Mouse (Mus musculus) adrenal gland, adult 18-20 months (tissue): Measurements from ENCODE around the gene Pnrc2. TPM values are rescaled to one million over a fixed set of nuclear protein-coding genes. Genes with fewer than 3 reads are reported as not detected.

ENCODE experiments used
- DNase-seq, 2 experiments: peaks; one replicate each; pipeline ENCODE4 v3.0.0; 2021 to 2022; ENCODE audit warnings: low spot score in 2 of 2
- total RNA-seq, 2 experiments: library from RNA; stranded (reverse); gene quantifications; 1 replicate in 1 of 2; 2 replicates in 1 of 2; pipeline ENCODE4 v1.2.3; 2021

Pnrc2 gene
- total RNA-seq, 2 experiments from 2014 or later, result 89.4 to 111 TPM

DNA sequence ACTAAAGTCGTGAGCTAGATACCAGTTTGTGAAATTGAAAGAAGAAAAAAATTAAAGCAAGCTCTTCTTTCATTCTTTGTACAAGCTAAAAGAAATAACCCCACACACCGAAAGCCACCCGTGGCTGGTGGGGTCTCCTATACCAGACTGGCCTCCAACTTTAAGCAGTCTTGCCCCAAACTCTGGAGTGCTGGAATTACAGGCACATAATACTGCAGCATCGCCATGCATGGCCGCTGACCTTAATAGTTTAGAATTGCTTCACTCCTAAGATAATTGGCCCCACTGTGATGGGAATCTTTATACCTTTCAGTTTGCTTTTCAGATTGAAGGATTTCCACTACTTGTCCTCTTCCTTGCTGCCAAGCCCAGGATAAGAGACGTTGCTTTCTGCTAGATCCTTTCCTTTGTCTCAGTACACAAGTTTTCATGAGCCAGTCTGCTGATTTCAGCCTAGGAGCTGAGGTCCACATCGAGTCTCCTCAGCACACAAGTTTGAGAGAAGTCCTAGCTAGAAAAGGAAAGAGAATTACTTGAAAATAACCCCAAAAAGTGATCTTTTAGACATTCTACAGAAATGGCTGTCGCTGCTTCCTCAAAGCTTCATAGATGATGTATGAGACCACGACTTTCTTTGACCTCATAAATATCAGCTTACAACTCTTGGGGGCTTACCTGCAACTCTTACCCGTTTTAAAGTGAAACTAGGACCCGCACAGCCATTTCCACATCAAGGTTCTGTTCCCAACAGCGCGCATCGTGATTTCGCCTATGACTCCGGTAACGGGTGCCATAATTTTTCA is 860 bp downstream of the Pnrc2 start:
- DNase-seq, result no peak

- DNase-seq, result no peak
These were observed 1.6 kb downstream of the Pnrc2 start for GRCm38 (mm10) chr4:135872015-135872414.

GRCm38 (mm10) chr4:135870227-135871023 is 3.2 kb downstream of the Pnrc2 start:
- DNase-seq, result no peak

GRCm38 (mm10) chr4:135868996-135869395 is 4.7 kb downstream of the Pnrc2 start:
- DNase-seq, result no peak

GRCm38 (mm10) chr4:135857597-135858186 is 16.0 kb downstream of the Pnrc2 start:
- no peak for DNase-seq

- DNase-seq, result peak; percentile 63 to 67
These were observed 17.2 kb downstream of the Pnrc2 start for GRCm38 (mm10) chr4:135856223-135857091.

DNA sequence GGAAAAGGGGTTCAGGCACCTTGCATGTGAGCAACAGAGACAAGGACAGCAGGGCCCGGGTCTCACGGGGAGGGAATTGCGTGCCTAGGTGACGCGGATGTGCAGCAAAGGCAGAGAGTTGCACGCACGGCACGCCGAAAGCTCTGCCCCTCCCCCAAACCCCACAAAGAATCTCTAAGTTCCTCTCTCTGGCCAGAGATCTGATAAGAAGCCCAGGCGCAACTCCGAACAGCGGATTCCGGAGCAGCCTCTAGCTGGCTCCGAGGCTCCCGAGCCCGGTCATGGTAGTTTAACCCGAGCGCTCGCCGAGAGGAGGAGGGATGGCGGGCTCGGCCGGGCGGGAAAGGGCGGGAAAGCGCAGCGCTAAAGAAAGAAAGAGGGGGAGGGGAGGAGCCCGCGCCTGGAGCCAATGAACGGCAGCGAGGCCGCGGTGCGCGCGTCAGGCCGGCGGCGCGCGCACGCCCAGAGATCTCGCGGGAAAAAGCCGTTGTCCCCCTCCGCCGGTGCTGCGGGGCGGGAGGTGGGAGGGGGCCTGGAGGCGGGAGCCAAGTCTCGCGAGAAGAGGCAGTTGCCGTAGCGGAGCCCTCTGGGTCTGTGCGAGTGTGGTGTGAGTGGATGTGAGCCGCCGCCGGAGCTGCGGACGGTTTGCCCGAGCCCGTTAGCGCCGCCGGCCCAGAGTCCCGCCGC is 18.0 kb downstream of the Pnrc2 start, which contains the start of gene Srsf10:
TSS of gene Srsf10 (plus strand) at position 212 of the 687 bp plus-strand sequence.
- DNase-seq, result peak; percentile 92

- DNase-seq, result no peak
These were observed 18.6 kb downstream of the Pnrc2 start for GRCm38 (mm10) chr4:135855080-135855479.

DNA sequence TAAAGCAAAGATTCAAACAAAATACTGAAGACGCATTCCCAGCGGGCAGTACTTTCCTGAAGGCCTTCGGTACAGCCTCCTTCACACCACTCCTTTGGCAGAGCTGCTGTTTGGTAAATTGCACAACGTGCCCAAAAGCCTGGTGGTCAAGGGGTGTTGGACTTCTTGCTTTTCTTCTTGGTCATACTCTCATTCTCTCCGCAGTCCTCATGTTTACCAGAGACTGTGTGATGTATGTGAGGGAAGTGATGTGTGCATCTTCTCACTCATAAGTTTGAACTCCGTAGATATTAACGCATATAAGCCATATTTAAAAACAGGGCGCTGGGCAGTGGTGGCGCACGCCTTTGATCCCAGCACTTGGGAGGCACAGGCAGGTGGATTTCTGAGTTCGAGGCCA is 19.0 kb downstream of the Pnrc2 start:
- DNase-seq, result no peak

- no peak for DNase-seq
These were observed 19.6 kb downstream of the Pnrc2 start for GRCm38 (mm10) chr4:135853987-135854546.

GRCm38 (mm10) chr4:135851942-135852341 is 21.7 kb downstream of the Pnrc2 start:
- no peak for DNase-seq

DNA sequence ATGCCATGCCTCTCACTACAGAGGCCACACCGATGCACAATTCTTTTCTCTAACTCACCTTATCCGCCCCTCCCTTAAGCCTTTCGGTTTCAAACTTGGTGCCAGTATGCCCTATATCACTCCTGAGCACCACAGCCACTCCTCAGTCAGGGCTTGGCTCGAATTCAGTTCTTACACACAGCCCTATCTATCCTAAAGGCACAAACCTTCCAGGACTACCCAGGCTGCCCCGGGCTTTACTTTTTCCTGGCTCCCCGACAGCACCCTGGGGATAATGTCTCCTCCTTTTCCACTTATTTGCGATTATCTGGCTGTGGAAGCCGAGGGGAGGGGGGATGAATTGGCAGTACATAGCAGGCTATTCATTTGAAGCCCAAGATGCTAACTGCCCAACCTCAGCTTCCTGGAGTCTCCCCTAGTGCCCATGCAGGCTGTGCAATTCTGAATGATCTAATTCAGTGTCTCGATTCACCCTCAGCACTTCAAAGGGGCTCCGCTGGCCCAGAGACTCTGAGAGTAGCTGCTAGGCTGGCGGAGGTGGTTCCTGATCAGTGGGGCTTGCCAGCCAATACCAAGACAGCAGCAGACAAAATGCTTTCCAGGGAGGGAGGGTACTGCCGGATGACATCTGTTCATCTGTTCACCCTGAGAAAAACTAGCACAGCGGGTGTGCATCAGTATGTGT is 23.1 kb downstream of the Pnrc2 start:
- no peak for DNase-seq

DNA sequence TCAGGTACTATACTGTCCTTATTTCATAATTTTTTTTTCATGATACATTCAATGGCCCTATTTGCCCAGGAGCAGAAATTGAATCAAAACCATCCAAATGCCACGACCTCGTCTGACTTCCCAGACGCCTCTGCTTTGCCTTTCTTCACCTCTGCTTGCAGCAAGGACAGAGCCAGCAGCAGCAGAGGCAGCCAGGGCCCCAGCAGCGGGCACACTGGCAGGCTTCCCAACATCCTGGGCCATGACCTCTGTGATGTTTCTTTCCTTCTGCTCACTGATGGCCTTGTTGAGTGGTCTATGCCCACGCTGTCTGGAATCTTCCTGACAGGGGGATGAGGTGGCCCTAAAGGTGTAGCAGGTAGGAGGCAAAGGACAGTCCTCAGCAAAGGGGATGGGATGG is 26.1 kb downstream of the Pnrc2 start:
- peak; percentile 46 to 50 for DNase-seq

DNA sequence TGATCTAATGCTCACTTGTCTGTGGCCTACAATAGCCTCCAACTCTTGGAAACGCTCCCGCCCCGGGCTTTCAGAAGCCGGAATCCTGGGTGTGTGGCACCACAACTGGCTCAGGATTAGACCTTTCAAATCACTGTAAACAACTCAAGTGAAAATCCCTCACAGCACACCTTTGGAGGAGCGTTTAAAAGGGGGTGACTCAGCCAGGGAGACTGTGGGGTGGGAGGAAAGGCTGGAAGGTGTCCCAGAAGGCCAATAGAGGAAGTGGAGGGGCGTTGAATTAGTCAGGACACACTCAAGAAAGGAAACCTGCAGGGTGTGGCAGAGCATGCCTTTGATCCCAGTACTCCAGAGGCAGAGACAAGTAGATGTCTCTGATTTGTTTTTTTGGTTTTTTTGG is 29.2 kb downstream of the Pnrc2 start:
- DNase-seq, result no peak

DNA sequence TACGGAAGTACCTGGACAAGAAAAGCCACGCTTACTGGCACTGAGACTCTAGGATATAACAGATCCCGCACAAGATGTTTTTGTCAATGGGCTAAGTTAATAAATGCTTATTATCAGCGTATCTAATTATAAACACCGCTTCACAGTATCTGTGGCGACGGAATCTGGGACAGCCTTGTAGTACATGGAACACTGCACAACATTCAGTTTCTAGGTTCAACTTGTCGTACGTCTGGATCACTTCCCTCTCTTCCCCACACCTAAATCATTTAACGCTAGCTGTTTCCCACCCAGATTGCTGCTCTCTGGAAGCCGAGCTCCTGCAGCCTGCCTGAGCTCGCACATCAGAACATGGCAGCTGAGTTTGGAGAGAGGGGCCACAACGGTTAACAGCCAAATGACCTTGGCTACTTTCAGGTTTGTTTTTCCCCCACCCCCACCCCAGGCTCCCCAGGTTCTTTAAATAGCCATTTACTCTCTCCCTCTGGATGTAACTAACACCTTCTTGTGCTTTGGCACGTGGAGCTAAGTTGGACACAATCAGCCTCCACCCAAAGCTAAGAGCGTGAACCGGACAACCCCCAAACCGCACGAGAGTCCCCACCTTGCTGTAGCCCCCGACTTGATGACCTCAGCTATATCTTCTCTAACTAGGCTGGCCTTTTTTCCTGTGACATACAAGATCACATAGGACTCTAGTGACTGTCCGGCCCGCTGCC is 34.2 kb downstream of the Pnrc2 start:
- DNase-seq, result no peak

- DNase-seq, result no peak
These were observed 34.7 kb downstream of the Pnrc2 start for GRCm38 (mm10) chr4:135838925-135839292.

- no peak for DNase-seq
These were observed 39.4 kb downstream of the Pnrc2 start for GRCm38 (mm10) chr4:135834124-135834717.
